Mouse (Mus musculus) liver, adult (tissue): ENCODE data around the gene 6030468B19Rik.

ENCODE experiments used
- GATA4 ChIP-seq: IDR thresholded peaks from 2 replicates; pipeline ENCODE4 v1.6.1; 2014; ENCODE audit warnings: mild to moderate bottlenecking, low read length; ENCODE audit not compliant: insufficient replicate concordance

The 6030468B19Rik gene

GRCm38 (mm10) chr11:117797511-117798159 lies at the start of gene 6030468B19Rik:
TSS of gene 6030468B19Rik (plus strand) at chr11:117797660.
- no peak for TF ChIP-seq GATA4

DNA sequence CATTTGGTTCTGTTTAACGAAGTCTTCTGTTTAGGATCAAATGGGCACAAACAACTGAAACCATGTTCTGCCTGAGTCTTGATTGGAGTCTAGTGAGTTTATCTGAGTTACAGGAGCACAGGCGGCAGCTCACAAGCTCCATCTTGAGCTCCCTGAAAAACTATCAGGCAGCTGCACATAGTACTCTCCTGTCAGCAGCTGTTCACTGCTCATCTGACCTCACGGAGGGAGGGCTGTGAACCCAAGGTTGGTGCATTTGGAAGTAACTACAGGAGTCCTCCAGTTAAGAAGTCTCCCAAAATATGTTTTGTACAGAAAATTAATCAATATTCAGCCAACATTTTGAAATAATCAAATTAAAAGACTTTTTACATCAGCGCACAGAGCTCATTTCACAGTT lies 48.8 kb upstream of the 6030468B19Rik start:
- no peak for TF ChIP-seq GATA4

GRCm38 (mm10) chr11:117749414-117749813 lies 48.0 kb upstream of the 6030468B19Rik start:
- TF ChIP-seq GATA4 = no peak

GRCm38 (mm10) chr11:117751544-117751943 lies 45.9 kb upstream of the 6030468B19Rik start:
- no peak for TF ChIP-seq GATA4

- no peak for TF ChIP-seq GATA4
Observed at GRCm38 (mm10) chr11:117755891-117756290, 41.6 kb upstream of the 6030468B19Rik start.

- TF ChIP-seq GATA4 = no peak
Observed at GRCm38 (mm10) chr11:117759267-117759666, 38.2 kb upstream of the 6030468B19Rik start.

DNA sequence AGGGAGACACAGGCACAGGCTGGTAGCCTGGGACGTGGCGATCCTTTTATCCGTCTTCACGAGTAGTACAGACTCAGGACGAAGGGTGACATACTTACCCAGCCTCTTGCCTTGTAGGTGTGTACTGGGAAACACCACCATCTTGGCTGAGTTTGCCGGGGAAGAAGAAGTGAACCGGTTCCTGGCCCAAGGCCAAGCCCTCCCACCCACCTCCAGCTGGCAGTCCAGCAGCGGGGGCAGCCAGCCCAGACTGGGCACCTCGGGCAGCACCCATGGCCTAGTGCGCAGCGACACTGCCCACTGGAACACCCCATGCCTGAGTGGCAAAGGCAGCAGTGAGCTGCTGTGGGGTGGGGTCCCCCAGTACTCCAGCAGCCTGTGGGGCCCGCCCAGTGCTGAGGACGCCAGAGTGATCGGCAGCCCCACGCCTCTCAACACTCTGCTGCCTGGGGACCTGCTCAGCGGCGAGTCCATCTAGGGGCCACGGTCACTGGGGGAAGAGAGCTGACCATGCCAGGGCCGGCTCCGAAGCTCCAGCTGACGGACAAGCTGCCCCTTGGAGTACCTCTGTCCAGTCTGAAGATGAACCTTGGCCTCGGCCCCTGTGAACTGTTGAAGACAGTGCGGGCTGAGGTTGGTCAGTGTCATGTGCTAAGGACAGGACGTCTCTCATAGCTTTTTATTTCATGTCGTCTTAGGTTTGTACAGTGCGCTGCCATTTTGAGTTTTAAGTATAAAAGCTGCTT lies 36.9 kb upstream of the 6030468B19Rik start:
- no peak for TF ChIP-seq GATA4

- no peak for TF ChIP-seq GATA4
Observed at GRCm38 (mm10) chr11:117761801-117762200, 35.7 kb upstream of the 6030468B19Rik start.

GRCm38 (mm10) chr11:117762246-117762645 lies 35.2 kb upstream of the 6030468B19Rik start:
- no peak for TF ChIP-seq GATA4

GRCm38 (mm10) chr11:117764319-117764718 lies 33.1 kb upstream of the 6030468B19Rik start:
- TF ChIP-seq GATA4 = no peak

GRCm38 (mm10) chr11:117765361-117765760 lies 32.1 kb upstream of the 6030468B19Rik start:
- no peak for TF ChIP-seq GATA4

DNA sequence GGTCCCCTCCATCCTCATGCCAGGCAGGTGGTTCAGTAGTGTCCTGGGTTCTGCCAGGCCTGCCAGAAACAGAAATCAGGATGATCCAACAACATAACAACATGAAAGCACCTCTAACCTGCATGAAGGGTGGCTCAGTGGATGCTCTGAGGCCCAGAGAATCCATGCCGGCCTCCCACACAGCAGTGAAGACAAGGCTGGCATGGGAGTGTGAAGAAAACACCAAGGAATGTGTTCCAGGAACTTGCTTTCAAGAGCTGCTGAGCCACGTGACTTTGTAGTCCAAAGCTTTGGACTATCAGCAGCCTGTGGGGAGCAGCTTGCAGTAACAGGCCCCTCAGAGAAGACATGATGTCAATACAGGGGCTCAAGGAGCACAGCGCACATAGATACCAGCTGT lies 31.2 kb upstream of the 6030468B19Rik start:
- no peak for TF ChIP-seq GATA4

- no peak for TF ChIP-seq GATA4
Observed at GRCm38 (mm10) chr11:117768725-117769682, 28.5 kb upstream of the 6030468B19Rik start.

DNA sequence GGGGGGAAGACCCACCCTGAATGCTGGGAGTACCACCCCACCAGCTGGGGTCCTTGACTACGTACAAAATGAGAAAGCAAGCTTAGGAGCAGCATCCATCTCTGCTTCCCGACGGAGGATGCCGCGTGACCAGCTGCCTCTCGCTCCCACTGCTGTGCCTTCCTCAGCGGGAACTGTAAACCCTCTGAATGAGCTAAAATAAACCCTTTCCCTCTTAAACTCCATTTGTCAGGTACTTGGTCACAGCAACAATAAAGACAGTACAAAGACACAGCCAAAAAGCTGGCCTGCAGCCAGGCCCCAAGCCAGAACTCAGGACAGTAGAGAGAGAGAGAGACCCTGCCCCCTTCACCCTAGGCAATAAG lies 27.8 kb upstream of the 6030468B19Rik start:
- TF ChIP-seq GATA4 = no peak

DNA sequence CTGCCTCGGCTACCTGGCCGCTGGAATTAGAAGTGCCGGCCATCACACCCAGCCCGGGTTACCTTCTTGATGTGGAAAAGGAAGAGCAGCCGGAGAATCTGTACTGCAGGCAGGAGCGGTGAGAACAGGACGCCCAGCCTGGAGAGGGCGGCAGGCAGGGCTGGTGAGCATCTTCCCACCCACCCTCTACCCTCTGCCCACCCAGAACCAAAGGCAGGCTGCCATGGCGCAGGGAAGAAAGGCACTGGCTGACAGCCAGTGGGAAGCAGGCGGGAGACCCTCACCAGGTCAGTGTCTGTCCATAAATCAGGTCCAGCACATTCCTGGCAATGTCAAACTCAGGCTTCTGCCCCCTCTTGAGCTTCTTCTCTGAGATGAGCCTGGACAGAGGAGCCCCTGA lies 27.1 kb upstream of the 6030468B19Rik start:
- no peak for TF ChIP-seq GATA4
